Mouse (Mus musculus): ENCODE measurements at regions not wholly inside any gene's neighbourhood (a gene's known extent, or its start where the extent isn't known, plus 50 kb on each side); places are given as distances from the start of the nearest gene placed in this dataset.

DNA sequence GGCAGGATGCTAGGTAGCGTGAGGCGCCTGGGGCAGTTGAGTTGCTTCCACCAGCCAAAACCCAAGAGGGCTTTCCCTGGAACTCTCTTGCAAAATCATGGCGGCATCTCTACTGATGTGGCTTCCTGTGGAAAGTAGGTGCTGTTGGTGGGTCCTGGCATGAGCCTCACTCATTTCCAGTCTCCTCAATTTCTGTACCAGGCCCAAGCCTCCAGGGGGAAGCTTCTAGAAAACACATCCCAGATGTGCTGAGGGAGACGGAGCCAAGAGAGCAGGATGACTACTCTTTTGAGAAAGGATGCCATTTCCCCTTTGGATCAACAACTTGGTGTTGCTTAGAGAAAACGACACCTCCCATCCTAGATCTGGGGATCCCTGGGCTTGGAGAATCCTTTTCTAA, 50.9 kb upstream of the 1600014C23Rik start:
- no peak for DNase-seq

All from lung, adult 18-20 months (tissue).